Mouse (Mus musculus): ENCODE data around the gene Gm20388.

- TF ChIP-seq POLR2A (IDR thresholded peaks at IDR 0.05; ENCODE audit: borderline replicate concordance, insufficient read depth, low read length): no peak
- TF ChIP-seq CTCF (IDR thresholded peaks at IDR 0.05; ENCODE audit: borderline replicate concordance, insufficient read depth, low read depth, low read length): no peak
Observed at GRCm38 (mm10) chr8:122180116-122180515, 2269.5 kb downstream of the Gm20388 start.
